Mouse (Mus musculus) midbrain, embryonic 11.5 days (tissue): ENCODE measurements at regions not wholly inside any gene's neighbourhood (a gene's known extent, or its start where the extent isn't known, plus 50 kb on each side); places are given as distances from the start of the nearest gene placed in this dataset.

Experiments used
- ATAC-seq: fragments of 200-750 bp; cut with Nextera tagmentation; 2 replicates; pipeline ENCODE4 v1.8.0; 2017; ENCODE audit warnings: moderate TSS enrichment, moderate library complexity; ENCODE audit not compliant: low FRiP score
- DNase-seq: peaks from one replicate; pipeline ENCODE4 v3.0.0; 2015; ENCODE audit warnings: low spot score; ENCODE audit errors: missing footprints
- H3K27ac ChIP-seq: fragments of 300-500 bp; sonication (generic); 2 replicates; pipeline ENCODE4 v1.5.1; 2014; ENCODE audit warnings: low read depth, low read length
- H3K27me3 ChIP-seq: fragments of 300-500 bp; sonication (generic); 2 replicates; pipeline ENCODE4 v1.6.1; 2014; ENCODE audit warnings: mild to moderate bottlenecking, low read length, moderate library complexity, mixed read lengths; ENCODE audit not compliant: control insufficient read depth, insufficient read depth
- H3K36me3 ChIP-seq: fragments of 300-500 bp; sonication (generic); 2 replicates; pipeline ENCODE4 v1.6.1; 2014; ENCODE audit warnings: mild to moderate bottlenecking, low read length, moderate library complexity, mixed read lengths; ENCODE audit not compliant: control insufficient read depth, insufficient read depth
- H3K4me1 ChIP-seq: fragments of 300-500 bp; sonication (generic); 2 replicates; pipeline ENCODE4 v1.6.1; 2014; ENCODE audit warnings: low read length; ENCODE audit not compliant: control insufficient read depth, insufficient read depth
- H3K4me2 ChIP-seq: fragments of 300-500 bp; sonication (generic); 2 replicates; pipeline ENCODE4 v1.6.1; 2014; ENCODE audit warnings: mild to moderate bottlenecking, moderate library complexity
- H3K4me3 ChIP-seq: fragments of 300-500 bp; sonication (generic); 2 replicates; pipeline ENCODE4 v1.5.1; 2014; ENCODE audit warnings: low read depth, low read length
- H3K9ac ChIP-seq: fragments of 300-500 bp; sonication (generic); 2 replicates; pipeline ENCODE4 v1.6.1; 2014; ENCODE audit warnings: low read length
- H3K9me3 ChIP-seq: fragments of 300-500 bp; sonication (generic); 2 replicates; pipeline ENCODE4 v1.6.1; 2016; ENCODE audit warnings: low read length; ENCODE audit not compliant: control insufficient read depth
- WGBS: fragments of 180-500 bp; shearing (Covaris S2); extraction: QIAGEN DNeasy Blood & Tissue Kit; methylation state at CpG from one replicate; pipeline ENCODE4 v1.1.7; 2014; 5-methylcytosine and 5-hydroxymethylcytosine counted together

DNA sequence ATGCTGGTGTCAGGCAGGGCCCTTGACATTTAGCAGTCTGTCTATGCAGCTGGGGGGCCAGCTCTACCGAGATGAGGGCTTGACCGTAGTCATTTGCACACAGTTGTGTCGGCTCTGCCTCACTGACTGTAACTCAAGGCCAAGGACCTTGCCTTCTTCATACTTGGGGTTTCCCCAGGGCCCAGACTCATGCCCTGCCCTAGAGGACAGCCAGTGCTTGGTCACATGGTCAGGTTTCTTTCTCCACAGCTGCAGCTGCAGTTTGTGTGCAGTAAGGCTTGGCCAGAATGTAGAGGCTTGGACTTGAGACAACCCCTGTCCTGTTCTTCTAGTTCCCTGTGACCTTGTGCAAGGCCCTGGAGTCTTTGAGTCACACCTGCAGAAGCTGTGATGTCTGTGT, 68.7 kb upstream of the Id2 start:
- Histone ChIP-seq H3K4me1 (peaks cover 10% of the 10 kb centered on the region), H3K4me3 (no peak overlapping the region), H3K36me3 (no peaks in the 10 kb centered on the region), H3K9ac (no peak overlapping the region), H3K27me3 (no peaks in the 10 kb centered on the region), H3K4me2 (no peak overlapping the region), H3K27ac (no peak overlapping the region), H3K9me3 (no peaks in the 10 kb centered on the region)
- 91% methylated on average over 3 of the region's 3 CpGs for WGBS
- DNase-seq (no peak), ATAC-seq (no peak)

DNA sequence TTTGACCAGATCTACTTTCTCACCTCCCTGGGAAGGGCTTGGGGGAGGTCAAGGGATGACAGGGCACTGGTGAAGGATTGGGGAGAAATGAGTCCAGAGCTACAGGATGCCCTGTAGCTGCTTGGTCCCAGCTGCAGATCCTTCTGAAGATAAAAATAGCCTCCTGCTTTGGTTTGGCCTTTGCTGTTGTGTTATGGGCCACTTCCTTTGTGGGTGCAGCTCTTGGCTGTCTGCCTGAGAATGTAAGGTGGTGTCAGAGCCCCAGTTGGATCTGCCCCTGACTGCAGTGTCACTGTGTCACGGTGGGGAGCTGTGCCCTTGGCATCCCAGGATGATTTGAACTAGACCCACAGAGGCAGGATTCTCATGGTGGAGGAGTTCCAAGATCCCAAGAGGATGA, 67.8 kb upstream of the Id2 start:
- WGBS: 72% methylated on average over 1 of the region's 1 CpGs
- no peaks in the 10 kb centered on the region for H3K9me3 ChIP-seq
- H3K9ac ChIP-seq: no peak overlapping the region
- no peaks in the 10 kb centered on the region for H3K27me3 ChIP-seq
- DNase-seq (no peak), ATAC-seq (no peak)
- H3K4me3 ChIP-seq: no peak overlapping the region
- peaks cover 10% of the 10 kb centered on the region for H3K4me1 ChIP-seq
- H3K36me3 ChIP-seq: no peaks in the 10 kb centered on the region
- H3K4me2 ChIP-seq: no peak overlapping the region
- H3K27ac ChIP-seq: no peak overlapping the region

DNA sequence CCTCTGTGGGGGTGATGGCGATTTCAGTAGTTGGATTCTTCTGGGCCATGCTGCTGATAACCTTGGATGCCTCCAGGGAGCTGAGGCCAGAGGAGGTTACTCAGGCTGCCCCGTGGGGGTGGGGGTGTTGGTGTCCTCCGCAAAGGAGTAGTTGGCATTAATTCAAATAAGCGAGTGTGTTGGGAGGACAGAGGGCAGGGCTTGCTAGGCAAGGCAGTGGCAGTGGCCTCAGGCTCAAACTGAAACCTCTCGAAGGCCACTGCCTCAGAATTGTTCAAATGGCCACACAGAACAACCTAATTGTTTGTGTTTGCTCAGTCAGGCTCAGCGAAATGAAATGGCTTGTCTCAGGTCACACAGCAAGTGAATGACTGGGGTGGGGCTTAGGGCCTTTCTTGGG, 66.6 kb upstream of the Id2 start:
- no peaks in the 10 kb centered on the region for H3K36me3 ChIP-seq
- no peaks in the 10 kb centered on the region for H3K27me3 ChIP-seq
- 28% methylated on average over 6 of the region's 6 CpGs for WGBS
- no peaks in the 10 kb centered on the region for H3K9me3 ChIP-seq
- H3K4me2 ChIP-seq: no peak overlapping the region
- H3K4me3 ChIP-seq: no peak overlapping the region
- DNase-seq (no peak), ATAC-seq (no peak)
- peaks cover 10% of the 10 kb centered on the region for H3K4me1 ChIP-seq
- no peak overlapping the region for H3K27ac ChIP-seq
- H3K9ac ChIP-seq: no peak overlapping the region

DNA sequence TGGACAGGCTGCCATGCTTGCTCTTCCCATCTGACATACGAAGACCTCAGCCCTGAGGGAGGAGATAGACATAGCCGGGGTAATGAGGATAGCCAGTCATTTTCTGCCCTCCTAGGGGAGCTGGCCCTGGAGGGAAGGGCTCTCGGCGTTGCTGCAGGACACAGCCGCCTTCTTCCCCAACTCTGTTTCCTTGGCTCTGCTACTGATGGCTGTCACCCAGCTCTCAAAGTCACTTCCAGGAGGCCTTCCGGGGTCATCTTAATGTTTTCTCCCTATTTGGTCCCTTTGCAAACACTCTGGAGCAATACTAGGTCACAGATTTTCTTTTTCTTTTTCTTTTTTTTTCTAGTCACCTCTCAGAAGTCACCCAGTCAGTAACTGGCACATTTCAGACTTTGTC, 65.9 kb upstream of the Id2 start:
- DNase-seq (no peak), ATAC-seq (no peak)
- Histone ChIP-seq H3K4me2 (no peak overlapping the region), H3K27ac (no peak overlapping the region), H3K27me3 (no peaks in the 10 kb centered on the region), H3K36me3 (no peaks in the 10 kb centered on the region), H3K4me3 (no peak overlapping the region), H3K9me3 (no peaks in the 10 kb centered on the region), H3K9ac (no peak overlapping the region), H3K4me1 (peaks cover 10% of the 10 kb centered on the region)
- WGBS: 77% methylated on average over 6 of the region's 6 CpGs

DNA sequence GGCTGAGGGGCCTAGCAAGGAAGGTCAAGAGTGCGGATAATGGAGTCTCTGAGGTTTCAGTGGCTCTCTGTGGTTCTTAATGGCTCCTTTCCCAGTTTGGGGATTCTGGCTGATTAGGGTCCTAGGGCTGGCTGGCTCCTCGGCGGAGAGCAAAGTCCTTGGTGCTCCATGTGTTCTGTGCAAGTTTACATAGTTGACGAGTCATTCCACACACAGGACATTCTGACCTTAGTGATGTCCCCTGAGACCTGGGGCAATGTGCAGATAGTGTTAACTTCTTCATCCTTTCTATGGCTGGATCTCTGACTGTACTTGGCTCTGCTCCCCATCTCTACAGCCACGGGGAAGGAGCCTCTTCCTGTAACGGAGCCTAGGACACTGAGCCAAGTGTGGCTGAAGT, 65.0 kb upstream of the Id2 start:
- Histone ChIP-seq H3K9me3 (no peaks in the 10 kb centered on the region), H3K4me2 (no peak overlapping the region), H3K36me3 (no peaks in the 10 kb centered on the region), H3K27me3 (no peaks in the 10 kb centered on the region), H3K4me1 (peaks cover 10% of the 10 kb centered on the region), H3K27ac (no peak overlapping the region), H3K9ac (no peak overlapping the region), H3K4me3 (no peak overlapping the region)
- ATAC-seq (no peak), DNase-seq (no peak)
- 90% methylated on average over 6 of the region's 6 CpGs for WGBS

DNA sequence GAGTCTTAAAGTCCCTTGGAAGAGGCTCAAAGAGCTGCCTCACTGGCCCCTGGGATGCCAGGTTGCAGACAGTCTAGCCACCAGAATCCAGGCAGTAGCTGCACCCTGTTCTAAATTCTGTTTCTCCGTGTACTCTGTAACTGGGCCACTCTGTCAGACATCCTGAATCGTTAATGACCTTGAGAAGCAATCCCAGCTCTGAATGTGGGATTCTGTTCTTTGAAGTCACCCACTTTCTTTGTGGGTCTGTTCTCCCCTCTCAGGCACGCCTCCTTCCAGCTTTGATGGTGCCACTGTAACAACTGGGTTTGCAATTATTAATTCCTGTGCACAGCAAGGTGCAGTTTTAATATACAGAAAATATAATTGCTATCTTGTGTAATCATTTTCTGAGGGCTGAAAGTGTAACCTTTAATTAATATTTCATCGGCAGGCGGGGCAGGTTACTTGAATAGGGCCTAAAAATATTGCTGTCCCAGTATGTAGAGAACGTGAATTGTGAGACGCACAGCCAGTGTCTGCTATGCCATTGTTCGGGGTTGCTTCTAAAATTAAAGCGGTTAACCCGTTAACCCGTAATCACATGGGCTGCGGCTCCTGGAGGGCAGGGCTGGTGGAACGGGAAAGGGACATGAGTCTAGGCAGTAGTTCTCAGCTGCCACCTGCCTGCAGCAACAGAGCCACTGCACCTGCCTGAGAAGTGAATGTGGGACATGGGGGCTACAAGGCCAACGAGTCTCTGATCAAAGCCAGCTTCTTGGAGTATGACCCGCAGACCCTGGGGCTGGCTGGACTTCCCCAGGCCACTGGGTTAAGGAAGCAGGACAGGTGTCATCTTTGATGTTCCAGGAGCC, 64.3 kb upstream of the Id2 start:
- Histone ChIP-seq H3K9ac (no peak overlapping the region), H3K9me3 (no peaks in the 10 kb centered on the region), H3K4me2 (no peak overlapping the region), H3K27ac (no peak overlapping the region), H3K4me3 (no peak overlapping the region), H3K27me3 (no peaks in the 10 kb centered on the region), H3K36me3 (no peaks in the 10 kb centered on the region), H3K4me1 (peaks cover 10% of the 10 kb centered on the region)
- DNase-seq (no peak), ATAC-seq (no peak)
- 82% methylated on average over 15 of the region's 15 CpGs for WGBS

DNA sequence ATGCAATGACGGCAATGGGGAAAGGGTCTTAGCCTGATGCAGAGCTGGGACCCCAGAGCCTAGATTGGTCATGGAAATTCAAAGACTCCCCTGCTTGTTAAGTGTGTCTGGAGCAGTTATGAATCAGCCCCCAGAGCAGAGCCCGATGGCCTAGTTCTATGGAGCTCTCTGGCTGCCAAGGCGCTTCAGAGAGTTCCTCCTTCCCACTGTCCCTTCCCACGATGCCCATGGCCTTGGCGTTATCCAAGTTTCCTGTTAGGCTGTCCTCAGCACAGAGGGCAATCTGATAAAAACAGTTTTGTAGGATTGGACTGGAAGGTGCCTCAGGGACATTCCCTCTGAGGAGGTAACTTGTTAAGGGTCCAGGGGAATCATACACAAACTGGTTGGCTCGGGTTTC, 62.2 kb upstream of the Id2 start:
- no peaks in the 10 kb centered on the region for H3K27me3 ChIP-seq
- ATAC-seq: no peak
- peaks cover 10% of the 10 kb centered on the region for H3K4me1 ChIP-seq
- H3K4me2 ChIP-seq: no peak overlapping the region
- no peaks in the 10 kb centered on the region for H3K36me3 ChIP-seq
- H3K27ac ChIP-seq: no peak overlapping the region
- no peak overlapping the region for H3K4me3 ChIP-seq
- no peak for DNase-seq
- 94% methylated on average over 6 of the region's 6 CpGs for WGBS
- no peaks in the 10 kb centered on the region for H3K9me3 ChIP-seq
- no peak overlapping the region for H3K9ac ChIP-seq

DNA sequence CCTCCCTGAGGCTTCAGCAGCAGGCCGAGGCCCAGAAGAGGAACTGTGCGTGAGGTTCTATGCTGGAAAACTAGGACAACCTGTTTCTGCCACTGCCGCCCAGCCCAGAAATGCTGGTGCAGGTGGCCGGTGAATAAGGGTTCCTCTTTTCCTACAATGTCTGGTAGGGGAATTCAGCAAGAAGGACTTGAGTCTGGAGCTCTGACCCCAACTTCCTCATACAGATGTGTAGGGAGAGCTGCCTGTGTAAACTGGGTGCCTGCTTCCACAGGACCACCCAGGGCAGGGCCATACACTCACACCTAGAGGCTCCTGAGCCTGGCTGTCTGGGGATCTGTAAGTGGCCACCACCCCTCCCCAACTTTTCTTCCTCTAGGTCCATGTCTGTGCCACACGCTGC, 60.3 kb upstream of the Id2 start:
- Histone ChIP-seq H3K9ac (no peak overlapping the region), H3K4me1 (no peaks in the 10 kb centered on the region), H3K4me2 (no peak overlapping the region), H3K36me3 (no peaks in the 10 kb centered on the region), H3K9me3 (no peaks in the 10 kb centered on the region), H3K27ac (no peak overlapping the region), H3K4me3 (no peak overlapping the region), H3K27me3 (no peaks in the 10 kb centered on the region)
- whole genome bisulfite sequencing: 85% methylated on average over 5 of the region's 5 CpGs
- no peak for ATAC-seq
- no peak for DNase-seq

DNA sequence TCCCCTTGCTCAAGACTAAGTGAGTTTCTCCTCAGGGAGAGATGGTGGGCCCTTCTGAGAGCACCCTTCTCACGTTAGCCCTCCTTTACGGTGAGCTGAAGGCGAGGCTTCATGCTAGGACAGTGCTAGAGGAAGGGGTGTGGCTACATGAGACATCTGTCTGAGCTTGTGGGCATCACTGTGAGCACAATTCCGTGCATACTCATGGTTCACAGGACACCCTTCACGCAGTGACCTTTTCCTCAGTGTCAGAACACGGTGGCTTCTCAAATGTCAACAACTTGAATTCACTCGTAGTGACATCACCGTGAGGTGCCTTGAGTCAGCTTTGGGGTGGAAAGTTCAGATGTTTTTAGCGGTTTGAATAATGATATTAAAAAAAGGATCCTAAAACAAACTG, 58.5 kb upstream of the Id2 start:
- H3K27ac ChIP-seq: no peak overlapping the region
- WGBS: 83% methylated on average over 9 of the region's 9 CpGs
- ATAC-seq (no peak), DNase-seq (no peak)
- no peaks in the 10 kb centered on the region for H3K36me3 ChIP-seq
- H3K4me2 ChIP-seq: no peak overlapping the region
- no peak overlapping the region for H3K9ac ChIP-seq
- H3K27me3 ChIP-seq: no peaks in the 10 kb centered on the region
- no peak overlapping the region for H3K4me3 ChIP-seq
- H3K4me1 ChIP-seq: no peaks in the 10 kb centered on the region
- no peaks in the 10 kb centered on the region for H3K9me3 ChIP-seq
